Mouse (Mus musculus) thymus, adult 2 months (tissue): ENCODE data around the gene Gm10340. TPM values are rescaled to one million over a fixed set of nuclear protein-coding genes. Genes with fewer than 3 reads are reported as not detected.
"Not testable (repeated sequence)": the region's sequence is repeated elsewhere in the genome, so short reads cannot be mapped to it uniquely, and the experiment has no call there.

Source experiments
- DNase-seq: peaks from one replicate; pipeline ENCODE4 v3.0.0; 2021
- H3K27ac ChIP-seq: fragments of 200-500 bp; 2 replicates; pipeline ENCODE4 v1.5.1; 2012; ENCODE audit warnings: low read length, control low read depth; ENCODE audit not compliant: control insufficient read depth, insufficient read depth
- H3K27me3 ChIP-seq: fragments of 200-500 bp; 2 replicates; pipeline ENCODE4 v1.6.1; 2012; ENCODE audit warnings: mild to moderate bottlenecking, low read length, moderate library complexity, mixed read lengths; ENCODE audit not compliant: control insufficient read depth, insufficient read depth
- H3K36me3 ChIP-seq: fragments of 200-500 bp; 2 replicates; pipeline ENCODE4 v1.6.1; 2012; ENCODE audit warnings: mild to moderate bottlenecking, low read length, moderate library complexity; ENCODE audit not compliant: control insufficient read depth, insufficient read depth
- H3K4me1 ChIP-seq: fragments of 200-500 bp; replicated peaks from 2 replicates; pipeline ENCODE4 v1.6.1; 2012; ENCODE audit warnings: low read length; ENCODE audit not compliant: control insufficient read depth, insufficient read depth
- H3K4me3 ChIP-seq: fragments of 200-500 bp; 2 replicates; pipeline ENCODE4 v1.5.1; 2012; ENCODE audit warnings: mild to moderate bottlenecking, low read length, control low read depth, moderate library complexity; ENCODE audit not compliant: control insufficient read depth, insufficient read depth
- WGBS: fragments of 180-500 bp; shearing (Covaris S2); methylation state at CpG from one replicate; pipeline ENCODE4 v1.1.7; 2018; 5-methylcytosine and 5-hydroxymethylcytosine counted together
- polyA plus RNA-seq: library from polyadenylated mRNA; depleted of rRNA; stranded (reverse); fragments of >200 nt; gene quantifications from 2 replicates; pipeline ENCODE4 v1.2.3, GENCODE M21; 2012; rRNA removed

The Gm10340 gene
- polyA plus RNA-seq: 0.14 TPM in 1 of 2 replicates, not detected in the other

- DNase-seq: not testable (repeated sequence)
Observed at GRCm38 (mm10) chr14:3133697-3134096, at the start of gene Gm10340. TSS of gene Gm10340 (plus strand) at chr14:3133997.

GRCm38 (mm10) chr14:3116051-3116450, 17.7 kb upstream of the Gm10340 start:
- not testable (repeated sequence) for H3K36me3 ChIP-seq, H3K27ac ChIP-seq, H3K4me3 ChIP-seq, H3K4me1 ChIP-seq, H3K27me3 ChIP-seq
- DNase-seq: peak; percentile 3
- 94% methylated on average over 25 of the region's 25 CpGs for WGBS

More at GRCm38 (mm10) chr14:3133697-3134096, at the start of gene Gm10340:
- H3K4me1 ChIP-seq, H3K36me3 ChIP-seq, H3K27ac ChIP-seq, H3K4me3 ChIP-seq, H3K27me3 ChIP-seq: not testable (repeated sequence)
- 89% methylated on average over 2 of the region's 3 CpGs for WGBS

GRCm38 (mm10) chr14:3187955-3188354, 54.2 kb downstream of the Gm10340 start, which contains the start of gene Gm5795:
TSS of gene Gm5795 (plus strand) at chr14:3188255.
- H3K4me3 ChIP-seq: not testable (repeated sequence)

More at GRCm38 (mm10) chr14:3187955-3188354, 54.2 kb downstream of the Gm10340 start, which contains the start of gene Gm5795:
- DNase-seq, H3K27me3 ChIP-seq, H3K27ac ChIP-seq, H3K36me3 ChIP-seq, H3K4me1 ChIP-seq: not testable (repeated sequence)
- no CpG with 5 or more reads among the region's 2 CpGs for WGBS

Other genes with a start within 250 kb of the Gm10340 start
- gene Gm2888, start 104.0 kb upstream of the Gm10340 start, polyA plus RNA-seq: not detected in 2 replicates
- gene Gm2897, start 84.7 kb upstream of the Gm10340 start, polyA plus RNA-seq: 0.16 TPM in 1 of 2 replicates, not detected in the other
- gene Gm5795, start 54.3 kb downstream of the Gm10340 start, polyA plus RNA-seq: not detected in 2 replicates
- 0.07 TPM in 1 of 2 replicates, not detected in the other for gene D830030K20Rik, start 74.5 kb downstream of the Gm10340 start, polyA plus RNA-seq
- gene Gm2956, start 198.6 kb downstream of the Gm10340 start, polyA plus RNA-seq: 0.19 TPM in 1 of 2 replicates, not detected in the other